Mouse (Mus musculus) cerebellum, adult 11 months (tissue): Measurements from ENCODE around the gene Lrrc4c.
A peak's percentile ranks its signal among the peaks of the same experiment; 100 is the strongest.

Experiments
- DNase-seq: peaks from one replicate; pipeline ENCODE4 v3.0.0; 2022

Lrrc4c gene

GRCm38 (mm10) chr2:96317387-96318299 is at the start of gene Lrrc4c:
Gene Lrrc4c (plus strand): TSS chr2:96318169.
- DNase-seq: peak; percentile 67

GRCm38 (mm10) chr2:96275061-96275460 is 42.9 kb upstream of the Lrrc4c start:
- DNase-seq: no peak

DNA sequence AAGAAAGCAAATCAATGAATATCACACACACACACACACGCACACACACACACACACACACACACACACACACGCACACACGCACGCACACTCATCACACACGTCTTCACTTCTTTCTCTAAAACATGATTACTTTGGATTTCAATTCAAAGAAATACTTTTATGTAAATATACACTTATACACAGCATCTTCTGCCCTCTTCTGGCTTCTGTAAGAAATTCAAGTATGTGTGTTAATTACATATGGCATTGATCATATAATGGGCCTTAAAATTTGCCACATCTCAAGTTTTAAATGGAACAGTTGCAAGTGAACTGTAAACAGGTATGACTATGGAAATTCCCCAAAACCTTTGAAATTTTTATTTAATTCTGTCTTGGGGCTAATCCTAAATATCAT is 35.0 kb upstream of the Lrrc4c start:
- no peak for DNase-seq

GRCm38 (mm10) chr2:96287512-96287911 is 30.5 kb upstream of the Lrrc4c start:
- no peak for DNase-seq

DNA sequence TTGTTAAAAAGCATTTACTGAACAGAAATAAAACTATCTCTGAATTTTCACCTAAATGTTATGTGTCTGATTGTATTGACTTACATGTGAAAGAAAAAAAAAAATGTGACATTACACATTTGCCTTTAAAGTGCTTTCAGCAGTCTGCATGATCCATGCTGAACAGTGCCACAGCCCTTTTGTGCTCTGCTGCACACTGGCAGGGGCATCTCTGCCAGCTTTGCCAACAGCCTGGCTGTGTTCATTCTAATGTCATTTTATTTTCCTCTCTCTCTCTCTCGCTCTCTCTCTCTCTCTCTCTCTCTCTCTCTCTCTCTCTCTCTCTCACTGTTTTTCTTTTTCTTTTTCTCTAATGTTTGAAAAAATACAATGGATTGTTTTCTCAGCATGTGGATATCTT is 27.4 kb upstream of the Lrrc4c start:
- DNase-seq: no peak

DNA sequence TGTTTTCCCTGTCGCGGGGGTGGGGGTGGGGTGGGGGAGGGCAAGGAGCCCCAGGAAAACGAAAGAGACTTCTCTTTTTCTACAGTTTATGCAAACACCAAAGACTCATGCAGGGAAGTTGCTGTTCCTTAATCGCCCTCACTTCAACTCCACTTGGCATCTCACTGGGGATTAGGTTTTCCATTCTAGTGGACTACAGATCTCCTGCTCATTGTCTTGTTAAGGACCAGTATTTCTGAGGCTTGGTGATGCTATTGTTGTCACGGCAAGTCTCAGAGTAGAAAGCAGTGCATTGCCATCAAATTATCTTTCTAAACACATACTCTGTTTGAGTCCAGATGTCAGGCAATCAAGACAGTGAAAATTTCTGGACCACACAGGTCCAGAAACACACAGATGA is 2.9 kb upstream of the Lrrc4c start:
- DNase-seq: no peak

GRCm38 (mm10) chr2:96316531-96316930 is 1.4 kb upstream of the Lrrc4c start:
- DNase-seq: no peak

DNA sequence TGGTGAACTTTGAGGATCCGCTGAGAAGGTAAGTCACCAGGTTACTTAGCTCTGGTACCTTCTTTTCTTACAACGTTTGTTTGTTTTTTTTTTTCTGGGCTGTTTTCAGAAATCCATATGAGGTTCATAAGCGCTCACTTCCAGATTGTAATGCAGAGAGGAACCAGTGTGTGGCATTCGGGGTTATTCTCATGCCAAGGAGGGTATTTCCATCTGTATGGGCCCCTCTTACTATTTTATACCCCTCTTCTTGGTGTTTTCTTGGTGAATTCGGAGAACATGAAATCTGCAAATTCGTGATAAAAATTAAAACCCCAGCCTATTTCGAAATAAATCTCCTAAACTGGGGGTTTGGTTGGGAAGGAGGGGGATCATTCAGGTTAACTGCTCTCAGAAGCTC is 587 bp downstream of the Lrrc4c start:
- peak; percentile 24 for DNase-seq

GRCm38 (mm10) chr2:96319201-96319600 is 1.2 kb downstream of the Lrrc4c start:
- DNase-seq: peak; percentile 38

GRCm38 (mm10) chr2:96319649-96320048 is 1.7 kb downstream of the Lrrc4c start:
- DNase-seq: peak; percentile 28

DNA sequence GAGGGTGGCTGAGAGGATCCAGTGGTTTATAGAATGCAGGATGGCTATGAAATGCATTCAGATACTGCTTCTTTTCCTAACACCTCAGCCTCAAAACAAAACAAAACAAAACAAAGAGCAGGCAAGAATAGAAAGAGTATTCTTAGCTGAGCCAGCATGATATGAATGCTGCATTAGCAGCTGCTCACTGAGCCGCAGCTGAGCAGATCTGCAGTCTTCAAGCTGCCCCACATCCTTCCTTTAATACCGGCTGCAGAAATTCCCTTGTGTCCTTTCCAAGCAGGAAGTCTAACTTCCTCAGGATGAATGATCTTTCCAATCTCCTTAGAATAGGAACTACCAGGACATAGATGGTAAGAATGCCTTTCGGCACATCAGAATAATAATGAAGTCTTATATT is 16.7 kb downstream of the Lrrc4c start:
- DNase-seq: no peak

DNA sequence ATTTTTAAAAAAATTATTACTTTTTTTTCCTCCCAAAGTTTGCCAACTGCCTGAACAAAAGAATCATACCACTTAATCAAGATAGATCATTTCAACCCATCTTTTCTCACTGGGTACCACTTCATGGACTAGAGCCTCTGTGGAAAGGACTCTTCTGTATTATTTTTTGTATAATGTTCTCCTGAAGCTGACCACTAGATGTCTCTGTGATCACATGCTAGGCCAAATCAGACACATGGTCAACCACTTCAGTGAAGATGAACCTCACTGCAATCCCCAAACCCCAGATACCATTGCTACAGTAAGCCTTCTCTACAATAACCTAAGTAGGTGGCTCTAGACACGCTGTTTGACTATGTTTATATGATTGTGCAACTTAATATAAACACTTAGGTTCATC is 19.4 kb downstream of the Lrrc4c start:
- peak; percentile 16 for DNase-seq

- DNase-seq: no peak
These were observed 83.3 kb downstream of the Lrrc4c start for GRCm38 (mm10) chr2:96401186-96401811.

DNA sequence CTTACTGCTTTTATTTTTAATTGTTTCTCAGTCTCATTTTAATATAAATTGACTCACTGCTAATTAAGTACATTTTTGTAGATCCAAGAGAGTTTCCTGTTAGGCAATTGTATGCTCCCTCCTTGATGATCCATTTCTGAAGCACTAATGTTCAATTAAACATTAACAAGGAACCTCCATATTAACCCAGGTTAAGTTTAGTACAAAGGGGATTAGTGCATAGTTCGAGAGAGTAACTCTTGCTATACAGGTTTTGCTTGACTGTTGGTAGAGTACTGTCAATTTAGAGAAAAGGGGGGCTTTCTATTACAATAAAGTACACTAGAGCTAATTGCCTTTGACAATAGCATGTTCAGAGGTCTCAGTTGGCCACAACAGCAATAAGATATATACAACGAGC is 84.5 kb downstream of the Lrrc4c start:
- DNase-seq: no peak

DNA sequence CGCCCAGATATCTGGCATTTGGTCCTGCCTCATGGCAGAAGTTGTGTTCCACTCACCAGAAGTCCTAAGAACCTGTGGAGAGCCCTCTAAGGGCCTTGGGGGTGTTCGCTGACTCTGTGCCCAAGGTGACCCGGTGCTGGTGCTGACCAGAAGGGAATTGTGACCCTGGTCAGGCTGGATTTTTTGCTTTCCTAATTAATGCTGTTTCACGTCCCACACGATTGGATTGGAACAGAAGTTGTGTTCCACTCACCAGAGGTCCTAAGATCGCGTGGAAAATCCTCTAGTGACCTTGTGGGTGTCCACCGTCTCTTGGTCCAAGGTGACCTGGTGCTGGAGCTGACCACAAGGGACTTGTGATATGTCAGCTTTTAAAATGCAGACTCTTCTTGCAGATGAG is 88.9 kb downstream of the Lrrc4c start:
- no peak for DNase-seq

DNA sequence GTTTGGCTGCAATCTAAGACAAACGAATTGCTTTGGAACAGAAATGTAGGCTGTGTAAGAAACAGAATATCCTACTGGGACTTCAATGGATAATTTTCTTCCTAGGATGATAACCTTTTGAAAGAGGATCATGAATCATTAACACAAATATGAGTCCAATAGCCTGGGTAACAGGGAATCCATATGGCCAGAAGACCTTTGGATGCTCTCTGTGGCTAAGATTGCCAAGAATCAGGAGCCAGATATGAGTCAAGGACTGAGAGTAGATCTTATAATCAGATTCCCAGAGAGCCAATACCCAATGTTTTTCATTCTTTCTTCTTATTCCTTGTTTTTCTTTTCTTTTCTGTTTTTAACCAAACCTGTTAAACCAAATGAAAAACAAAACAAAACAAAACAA is 93.2 kb downstream of the Lrrc4c start:
- DNase-seq: no peak

DNA sequence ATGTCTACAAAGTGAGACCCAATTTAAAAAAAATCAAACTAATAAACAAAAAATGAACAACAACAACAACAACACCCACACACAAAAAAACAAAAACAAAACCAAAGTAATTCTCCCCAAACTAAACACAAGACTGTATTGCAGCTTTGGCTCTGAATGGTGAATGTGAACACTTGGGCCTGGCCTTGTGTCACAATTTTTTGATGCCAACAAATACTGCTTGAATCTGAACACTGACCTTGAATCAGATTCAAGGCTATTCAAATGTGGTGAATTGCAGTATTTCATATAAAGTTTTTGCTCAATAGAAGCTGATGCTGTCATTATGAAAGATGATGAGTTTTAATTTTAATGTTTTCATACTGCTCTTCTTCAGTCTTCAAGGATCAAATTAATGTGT is 143.6 kb downstream of the Lrrc4c start:
- DNase-seq: no peak

DNA sequence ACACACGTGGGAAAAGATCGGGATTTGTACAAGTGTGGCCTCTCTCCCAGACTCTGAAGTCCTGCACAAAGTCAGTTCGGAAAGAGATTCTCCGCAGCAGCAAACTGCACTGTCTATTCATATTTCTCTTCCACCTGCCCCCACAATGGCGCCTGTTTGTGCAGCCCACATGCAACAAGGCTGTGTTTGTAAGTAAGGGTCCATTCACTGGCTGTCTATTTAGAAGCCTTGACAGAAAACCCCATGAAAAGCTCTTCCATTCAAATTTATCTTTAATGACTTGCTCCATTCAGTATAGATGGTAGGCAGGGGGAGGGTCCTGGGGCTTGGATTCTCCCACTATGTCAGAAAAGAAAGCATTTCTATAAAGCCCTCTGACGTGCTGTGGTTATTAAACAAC is 157.7 kb downstream of the Lrrc4c start:
- no peak for DNase-seq

- DNase-seq: no peak
These were observed 181.3 kb downstream of the Lrrc4c start for GRCm38 (mm10) chr2:96499116-96499882.

GRCm38 (mm10) chr2:96504140-96504539 is 186.2 kb downstream of the Lrrc4c start:
- no peak for DNase-seq

DNA sequence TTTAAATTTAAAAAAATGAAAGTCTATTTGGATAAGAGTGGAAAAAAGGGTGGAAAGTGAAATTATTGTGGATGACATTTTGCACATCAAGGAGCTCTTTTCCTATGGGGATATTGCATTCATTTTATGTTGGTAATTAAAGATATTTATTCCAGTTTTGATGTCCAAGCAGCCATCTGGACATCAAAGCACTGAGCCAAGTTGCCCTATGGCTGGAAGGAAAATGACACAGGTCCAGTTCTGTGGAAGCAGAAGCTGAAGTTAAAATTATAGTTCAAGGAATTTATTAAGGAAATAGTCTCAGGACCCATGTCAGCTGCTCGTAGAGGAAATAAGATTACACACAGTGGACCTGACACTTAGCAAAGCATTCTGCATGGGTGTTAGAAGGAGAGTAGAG is 187.7 kb downstream of the Lrrc4c start:
- DNase-seq: peak; percentile 35

DNA sequence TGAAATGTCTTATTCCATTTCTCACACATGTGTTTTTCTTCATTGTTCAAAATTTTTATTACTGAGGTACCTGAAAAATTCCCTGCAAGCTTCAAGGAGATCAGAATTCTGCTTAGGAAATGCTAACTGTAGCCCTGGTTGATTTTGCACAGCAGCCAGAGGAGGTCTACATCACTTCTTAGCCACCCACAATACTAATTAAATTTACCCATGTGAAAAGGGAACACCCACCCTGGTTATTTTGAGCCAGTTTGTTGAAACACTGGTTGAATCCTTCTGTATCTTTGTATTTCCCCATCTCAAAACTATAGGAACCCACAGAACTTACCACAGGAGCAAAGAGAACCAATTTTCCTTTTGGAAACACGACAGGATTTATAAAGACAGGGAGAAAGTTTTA is 191.0 kb downstream of the Lrrc4c start:
- no peak for DNase-seq

DNA sequence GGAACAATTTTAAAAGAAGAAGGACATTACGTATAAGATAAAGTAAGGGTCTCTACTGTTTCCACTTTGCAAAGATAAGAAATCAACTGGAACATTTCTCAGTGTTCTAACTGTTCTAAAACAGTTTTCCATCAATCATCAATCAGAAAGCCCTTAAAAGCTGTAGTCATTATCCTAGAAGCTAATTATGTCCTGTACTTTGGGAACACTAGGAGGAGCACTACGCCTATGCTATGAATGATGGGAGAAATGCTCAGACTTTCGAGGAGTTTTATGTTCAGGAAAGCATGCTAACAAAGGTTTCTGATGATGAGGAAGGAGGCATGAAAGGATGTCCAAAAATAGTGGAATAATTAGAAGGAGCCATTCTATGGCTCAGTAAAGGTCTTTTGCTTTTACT is 219.5 kb downstream of the Lrrc4c start:
- no peak for DNase-seq

- DNase-seq: no peak
These were observed 229.2 kb downstream of the Lrrc4c start for GRCm38 (mm10) chr2:96547171-96547570.
